Mouse (Mus musculus): ENCODE measurements at regions not wholly inside any gene's neighbourhood (a gene's known extent, or its start where the extent isn't known, plus 50 kb on each side); places are given as distances from the start of the nearest gene placed in this dataset.
"Not testable (repeated sequence)": the region's sequence is repeated elsewhere in the genome, so short reads cannot be mapped to it uniquely, and the experiment has no call there.

- DNase-seq: no peak
Measured at GRCm38 (mm10) chr15:60333573-60334306, 317.3 kb upstream of the 4933412E24Rik start.

- no peak for DNase-seq
Measured at GRCm38 (mm10) chr15:60317577-60317976, 301.2 kb upstream of the 4933412E24Rik start.

- DNase-seq: no peak
Measured at GRCm38 (mm10) chr15:60315210-60315609, 298.8 kb upstream of the 4933412E24Rik start.

- no peak for DNase-seq
Measured at GRCm38 (mm10) chr15:60309909-60310308, 293.5 kb upstream of the 4933412E24Rik start.

- DNase-seq: no peak
Measured at GRCm38 (mm10) chr15:60308968-60309367, 292.6 kb upstream of the 4933412E24Rik start.

- no peak for DNase-seq
Measured at GRCm38 (mm10) chr15:60308126-60308525, 291.7 kb upstream of the 4933412E24Rik start.

- no peak for DNase-seq
Measured at GRCm38 (mm10) chr15:60303501-60303900, 287.1 kb upstream of the 4933412E24Rik start.

- no peak for DNase-seq
Measured at GRCm38 (mm10) chr15:60301939-60302338, 285.5 kb upstream of the 4933412E24Rik start.

GRCm38 (mm10) chr15:60285321-60285720 lies 268.9 kb upstream of the 4933412E24Rik start:
- no peak for DNase-seq

- DNase-seq: no peak
Measured at GRCm38 (mm10) chr15:60280378-60280777, 264.0 kb upstream of the 4933412E24Rik start.

GRCm38 (mm10) chr15:60253661-60254060 lies 237.2 kb upstream of the 4933412E24Rik start:
- DNase-seq: not testable (repeated sequence)

GRCm38 (mm10) chr15:60226335-60226938 lies 210.0 kb upstream of the 4933412E24Rik start:
- DNase-seq: no peak

GRCm38 (mm10) chr15:60195070-60195469 lies 178.7 kb upstream of the 4933412E24Rik start:
- DNase-seq: peak in 1 of 2 experiments; percentile 3

GRCm38 (mm10) chr15:60193157-60193556 lies 176.7 kb upstream of the 4933412E24Rik start:
- no peak for DNase-seq

GRCm38 (mm10) chr15:60187002-60187715 lies 170.7 kb upstream of the 4933412E24Rik start:
- peak; percentile 5 to 18 for DNase-seq

GRCm38 (mm10) chr15:60141554-60142070 lies 125.2 kb upstream of the 4933412E24Rik start:
- DNase-seq: peak; percentile 52 to 65

- no peak for DNase-seq
Measured at GRCm38 (mm10) chr15:60136671-60137070, 120.3 kb upstream of the 4933412E24Rik start.

GRCm38 (mm10) chr15:60134515-60134914 lies 118.1 kb upstream of the 4933412E24Rik start:
- DNase-seq: no peak

- DNase-seq: no peak
Measured at GRCm38 (mm10) chr15:60132701-60133100, 116.3 kb upstream of the 4933412E24Rik start.

GRCm38 (mm10) chr15:60124461-60124860 lies 108.0 kb upstream of the 4933412E24Rik start:
- DNase-seq: no peak

GRCm38 (mm10) chr15:60119926-60120325 lies 103.5 kb upstream of the 4933412E24Rik start:
- no peak for DNase-seq

GRCm38 (mm10) chr15:60111885-60112284 lies 95.5 kb upstream of the 4933412E24Rik start:
- no peak for DNase-seq

GRCm38 (mm10) chr15:60111046-60111445 lies 94.6 kb upstream of the 4933412E24Rik start:
- DNase-seq: no peak
